Mouse (Mus musculus): ENCODE measurements around the gene Fignl1. TPM values are rescaled to one million over a fixed set of nuclear protein-coding genes. Genes with fewer than 3 reads are reported as not detected.

Gene Fignl1
- polyA plus RNA-seq, 1 experiment from 2014 or later: 52.6 TPM

DNA sequence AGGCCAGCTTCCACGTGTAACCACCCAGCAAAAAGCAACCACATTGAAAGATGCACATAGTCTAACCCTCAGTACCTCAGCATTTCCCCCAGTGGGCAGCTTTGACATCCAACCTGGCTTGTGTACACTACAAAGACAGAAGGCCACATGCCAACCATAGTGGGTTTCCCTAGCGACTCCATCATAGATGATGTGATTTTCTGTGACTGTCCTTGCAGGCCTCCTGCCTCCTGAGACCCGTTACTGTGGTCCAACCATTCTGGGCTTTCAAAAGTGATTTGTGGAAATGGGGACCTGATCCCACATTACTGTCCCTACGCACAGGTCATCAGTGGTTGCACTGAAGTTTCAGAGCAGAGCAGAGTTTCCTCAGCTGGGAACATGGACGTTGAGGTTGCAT is 33.9 kb downstream of the Fignl1 start:
- Histone ChIP-seq H3K4me3 (ENCODE audit: low read depth, low read length) (no peak overlapping the region), H3K36me3 (ENCODE audit: control insufficient read depth, insufficient read depth, low read length) (no peaks in the 10 kb centered on the region), H3K27me3 (ENCODE audit: control insufficient read depth, insufficient read depth, low read length) (no peaks in the 10 kb centered on the region), H3K9me3 (ENCODE audit: control insufficient read depth, low read depth, low read length) (no peaks in the 10 kb centered on the region), H3K9ac (replicated peaks; ENCODE audit: low read depth, low read length) (no peak overlapping the region), H3K4me1 (ENCODE audit: control insufficient read depth, insufficient read depth, low read length) (no peaks in the 10 kb centered on the region), H3K4me2 (replicated peaks; ENCODE audit: low read depth, low read length) (no peak overlapping the region), H3K27ac (ENCODE audit: low read length) (no peak overlapping the region)
- 91% methylated on average over 5 of the region's 5 CpGs for WGBS
- ATAC-seq (ENCODE audit: insufficient number of reproducible peaks, insufficient read depth, low FRiP score, low read depth): no peak

DNA sequence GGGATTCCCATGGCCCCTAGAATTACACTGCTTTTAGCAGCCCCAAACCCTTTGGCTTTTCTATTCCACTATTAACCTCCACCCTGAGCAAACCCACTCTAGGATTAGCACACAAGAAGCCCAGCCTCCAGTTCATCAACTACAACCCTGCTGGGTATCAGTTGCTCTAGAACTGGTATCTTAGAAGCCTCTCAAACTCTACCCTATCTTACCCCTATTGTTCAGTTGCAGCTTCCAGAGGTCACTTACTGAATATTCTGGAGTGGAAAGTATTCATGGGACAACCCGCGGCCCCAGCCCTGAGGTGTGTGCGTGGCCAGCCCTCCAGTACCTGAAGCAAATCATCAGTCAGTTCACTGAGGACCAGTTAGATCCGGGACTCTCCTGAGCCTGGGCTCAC is 34.4 kb downstream of the Fignl1 start:
- Histone ChIP-seq H3K27ac (ENCODE audit: low read length) (no peak overlapping the region), H3K27me3 (ENCODE audit: control insufficient read depth, insufficient read depth, low read length) (no peaks in the 10 kb centered on the region), H3K9me3 (ENCODE audit: control insufficient read depth, low read depth, low read length) (no peaks in the 10 kb centered on the region), H3K4me2 (replicated peaks; ENCODE audit: low read depth, low read length) (no peak overlapping the region), H3K4me1 (ENCODE audit: control insufficient read depth, insufficient read depth, low read length) (no peaks in the 10 kb centered on the region), H3K36me3 (ENCODE audit: control insufficient read depth, insufficient read depth, low read length) (no peaks in the 10 kb centered on the region), H3K4me3 (ENCODE audit: low read depth, low read length) (no peak overlapping the region), H3K9ac (replicated peaks; ENCODE audit: low read depth, low read length) (no peak overlapping the region)
- no peak for ATAC-seq (ENCODE audit: insufficient number of reproducible peaks, insufficient read depth, low FRiP score, low read depth)
- WGBS: 95% methylated on average over 4 of the region's 4 CpGs

DNA sequence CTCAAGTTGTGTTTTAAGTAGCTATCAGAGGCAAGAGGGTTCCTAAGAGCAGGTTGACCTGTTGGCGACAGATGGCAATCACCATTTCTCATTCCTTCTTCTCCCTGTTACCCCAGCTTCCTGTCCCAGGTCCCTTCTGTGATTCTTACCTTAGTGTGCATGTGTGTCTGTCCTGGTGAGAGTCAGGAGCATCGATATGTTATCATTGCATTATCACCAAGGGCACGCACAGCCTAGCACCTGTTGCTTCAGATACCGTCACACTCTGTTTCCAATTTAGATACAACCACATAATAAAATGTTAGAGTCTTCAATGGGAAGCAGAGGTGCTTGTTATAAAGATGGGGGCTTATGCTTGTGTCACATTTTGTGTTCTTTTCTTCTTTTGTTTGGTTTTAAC is 36.6 kb downstream of the Fignl1 start:
- H3K4me2 ChIP-seq (replicated peaks; ENCODE audit: low read depth, low read length): no peak overlapping the region
- no peaks in the 10 kb centered on the region for H3K4me1 ChIP-seq (ENCODE audit: control insufficient read depth, insufficient read depth, low read length)
- H3K4me3 ChIP-seq (ENCODE audit: low read depth, low read length): no peak overlapping the region
- H3K9me3 ChIP-seq (ENCODE audit: control insufficient read depth, low read depth, low read length): no peaks in the 10 kb centered on the region
- no peak for ATAC-seq (ENCODE audit: insufficient number of reproducible peaks, insufficient read depth, low FRiP score, low read depth)
- no peaks in the 10 kb centered on the region for H3K36me3 ChIP-seq (ENCODE audit: control insufficient read depth, insufficient read depth, low read length)
- no peak overlapping the region for H3K27ac ChIP-seq (ENCODE audit: low read length)
- WGBS: 85% methylated on average over 4 of the region's 4 CpGs
- no peaks in the 10 kb centered on the region for H3K27me3 ChIP-seq (ENCODE audit: control insufficient read depth, insufficient read depth, low read length)
- H3K9ac ChIP-seq (replicated peaks; ENCODE audit: low read depth, low read length): no peak overlapping the region

GRCm38 (mm10) chr11:11770691-11771090 is 38.1 kb downstream of the Fignl1 start:
- 85% methylated on average over 3 of the region's 3 CpGs for WGBS
- no peak overlapping the region for H3K27ac ChIP-seq (ENCODE audit: low read length)
- H3K36me3 ChIP-seq (ENCODE audit: control insufficient read depth, insufficient read depth, low read length): no peaks in the 10 kb centered on the region
- no peak overlapping the region for H3K4me3 ChIP-seq (ENCODE audit: low read depth, low read length)
- H3K9me3 ChIP-seq (ENCODE audit: control insufficient read depth, low read depth, low read length): no peaks in the 10 kb centered on the region
- no peak overlapping the region for H3K9ac ChIP-seq (replicated peaks; ENCODE audit: low read depth, low read length)
- ATAC-seq (ENCODE audit: insufficient number of reproducible peaks, insufficient read depth, low FRiP score, low read depth): no peak
- H3K27me3 ChIP-seq (ENCODE audit: control insufficient read depth, insufficient read depth, low read length): no peaks in the 10 kb centered on the region
- no peaks in the 10 kb centered on the region for H3K4me1 ChIP-seq (ENCODE audit: control insufficient read depth, insufficient read depth, low read length)
- no peak overlapping the region for H3K4me2 ChIP-seq (replicated peaks; ENCODE audit: low read depth, low read length)

DNA sequence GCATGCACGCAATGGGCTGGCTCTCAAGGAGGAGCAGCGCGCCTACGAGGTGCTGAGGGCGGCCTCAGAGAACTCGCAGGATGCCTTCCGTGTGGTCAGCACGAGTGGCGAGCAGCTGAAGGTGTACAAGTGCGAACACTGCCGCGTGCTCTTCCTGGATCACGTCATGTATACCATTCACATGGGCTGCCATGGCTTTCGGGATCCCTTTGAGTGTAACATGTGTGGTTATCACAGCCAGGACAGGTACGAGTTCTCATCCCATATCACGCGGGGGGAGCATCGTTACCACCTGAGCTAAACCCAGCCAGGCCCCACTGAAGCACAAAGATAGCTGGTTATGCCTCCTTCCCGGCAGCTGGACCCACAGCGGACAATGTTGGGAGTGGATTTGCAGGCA is 39.5 kb downstream of the Fignl1 start:
- no peak overlapping the region for H3K27ac ChIP-seq (ENCODE audit: low read length)
- no peaks in the 10 kb centered on the region for H3K4me1 ChIP-seq (ENCODE audit: control insufficient read depth, insufficient read depth, low read length)
- WGBS: 92% methylated on average over 20 of the region's 20 CpGs
- H3K9me3 ChIP-seq (ENCODE audit: control insufficient read depth, low read depth, low read length): no peaks in the 10 kb centered on the region
- H3K9ac ChIP-seq (replicated peaks; ENCODE audit: low read depth, low read length): no peak overlapping the region
- H3K4me3 ChIP-seq (ENCODE audit: low read depth, low read length): no peak overlapping the region
- ATAC-seq (ENCODE audit: insufficient number of reproducible peaks, insufficient read depth, low FRiP score, low read depth): no peak
- H3K27me3 ChIP-seq (ENCODE audit: control insufficient read depth, insufficient read depth, low read length): no peaks in the 10 kb centered on the region
- H3K4me2 ChIP-seq (replicated peaks; ENCODE audit: low read depth, low read length): no peak overlapping the region
- H3K36me3 ChIP-seq (ENCODE audit: control insufficient read depth, insufficient read depth, low read length): no peaks in the 10 kb centered on the region

- Histone ChIP-seq H3K4me3 (ENCODE audit: low read depth, low read length) (no peak overlapping the region), H3K27me3 (ENCODE audit: control insufficient read depth, insufficient read depth, low read length) (no peaks in the 10 kb centered on the region), H3K4me2 (replicated peaks; ENCODE audit: low read depth, low read length) (no peak overlapping the region), H3K27ac (ENCODE audit: low read length) (no peak overlapping the region), H3K4me1 (ENCODE audit: control insufficient read depth, insufficient read depth, low read length) (no peaks in the 10 kb centered on the region), H3K36me3 (ENCODE audit: control insufficient read depth, insufficient read depth, low read length) (no peaks in the 10 kb centered on the region), H3K9ac (replicated peaks; ENCODE audit: low read depth, low read length) (no peak overlapping the region), H3K9me3 (ENCODE audit: control insufficient read depth, low read depth, low read length) (no peaks in the 10 kb centered on the region)
- WGBS: 92% methylated on average over 2 of the region's 2 CpGs
- no peak for ATAC-seq (ENCODE audit: insufficient number of reproducible peaks, insufficient read depth, low FRiP score, low read depth)
These were observed 40.7 kb downstream of the Fignl1 start for GRCm38 (mm10) chr11:11768057-11768456.

- H3K4me2 ChIP-seq (replicated peaks; ENCODE audit: low read depth, low read length): no peak overlapping the region
- H3K9ac ChIP-seq (replicated peaks; ENCODE audit: low read depth, low read length): no peak overlapping the region
- H3K27ac ChIP-seq (ENCODE audit: low read length): no peak overlapping the region
- no peaks in the 10 kb centered on the region for H3K4me1 ChIP-seq (ENCODE audit: control insufficient read depth, insufficient read depth, low read length)
- no peaks in the 10 kb centered on the region for H3K36me3 ChIP-seq (ENCODE audit: control insufficient read depth, insufficient read depth, low read length)
- no peaks in the 10 kb centered on the region for H3K9me3 ChIP-seq (ENCODE audit: control insufficient read depth, low read depth, low read length)
- H3K27me3 ChIP-seq (ENCODE audit: control insufficient read depth, insufficient read depth, low read length): no peaks in the 10 kb centered on the region
- ATAC-seq (ENCODE audit: insufficient number of reproducible peaks, insufficient read depth, low FRiP score, low read depth): no peak
- H3K4me3 ChIP-seq (ENCODE audit: low read depth, low read length): no peak overlapping the region
These were observed 42.0 kb downstream of the Fignl1 start for GRCm38 (mm10) chr11:11766736-11767135.

DNA sequence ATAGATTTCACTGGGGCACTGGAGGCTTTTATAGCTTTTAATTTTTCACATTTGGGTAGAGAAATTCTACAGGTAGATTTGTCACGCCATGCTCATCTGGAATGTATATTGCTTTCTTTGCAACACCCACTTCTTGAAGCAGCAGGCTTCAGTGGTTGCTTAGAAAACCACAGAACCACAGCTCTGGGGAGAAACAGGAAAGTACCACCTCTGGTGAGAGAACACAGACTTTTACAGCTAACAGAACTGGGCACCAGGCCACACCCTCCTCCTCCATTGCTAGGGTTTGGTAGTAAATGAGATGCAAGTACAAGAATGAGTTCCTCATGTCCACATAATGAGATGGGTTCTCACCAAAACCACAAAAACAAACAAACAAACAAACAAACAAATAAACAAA is 42.7 kb downstream of the Fignl1 start:
- Histone ChIP-seq H3K4me3 (ENCODE audit: low read depth, low read length) (no peak overlapping the region), H3K9ac (replicated peaks; ENCODE audit: low read depth, low read length) (no peak overlapping the region), H3K27me3 (ENCODE audit: control insufficient read depth, insufficient read depth, low read length) (no peaks in the 10 kb centered on the region), H3K4me1 (ENCODE audit: control insufficient read depth, insufficient read depth, low read length) (no peaks in the 10 kb centered on the region), H3K9me3 (ENCODE audit: control insufficient read depth, low read depth, low read length) (no peaks in the 10 kb centered on the region), H3K36me3 (ENCODE audit: control insufficient read depth, insufficient read depth, low read length) (no peaks in the 10 kb centered on the region), H3K4me2 (replicated peaks; ENCODE audit: low read depth, low read length) (no peak overlapping the region), H3K27ac (ENCODE audit: low read length) (no peak overlapping the region)
- 100% methylated on average over 1 of the region's 1 CpGs for WGBS
- no peak for ATAC-seq (ENCODE audit: insufficient number of reproducible peaks, insufficient read depth, low FRiP score, low read depth)

- Histone ChIP-seq H3K4me3 (ENCODE audit: low read depth, low read length) (no peak overlapping the region), H3K9ac (replicated peaks; ENCODE audit: low read depth, low read length) (no peak overlapping the region), H3K4me1 (ENCODE audit: control insufficient read depth, insufficient read depth, low read length) (no peaks in the 10 kb centered on the region), H3K27me3 (ENCODE audit: control insufficient read depth, insufficient read depth, low read length) (no peaks in the 10 kb centered on the region), H3K4me2 (replicated peaks; ENCODE audit: low read depth, low read length) (no peak overlapping the region), H3K27ac (ENCODE audit: low read length) (no peak overlapping the region), H3K9me3 (ENCODE audit: control insufficient read depth, low read depth, low read length) (no peaks in the 10 kb centered on the region), H3K36me3 (ENCODE audit: control insufficient read depth, insufficient read depth, low read length) (no peaks in the 10 kb centered on the region)
- WGBS: 79% methylated on average over 1 of the region's 1 CpGs
- ATAC-seq (ENCODE audit: insufficient number of reproducible peaks, insufficient read depth, low FRiP score, low read depth): no peak
These were observed 43.3 kb downstream of the Fignl1 start for GRCm38 (mm10) chr11:11765414-11765813.
